Mouse (Mus musculus): ENCODE measurements around the gene Asna1.

- TF ChIP-seq CTCF (IDR thresholded peaks at IDR 0.05) (no peak), EP300 (IDR thresholded peaks at IDR 0.05; ENCODE audit: insufficient read depth, low read depth, low read length) (no peak), POLR2A (IDR thresholded peaks at IDR 0.05; ENCODE audit: insufficient read depth, low read depth, low read length) (no peak)
These were observed 52.0 kb downstream of the Asna1 start for GRCm38 (mm10) chr8:84973079-84973478.
